Mouse (Mus musculus) midbrain, embryonic 14.5 days (tissue): ENCODE measurements around the gene A1bg. TPM values are rescaled to one million over a fixed set of nuclear protein-coding genes. Genes with fewer than 3 reads are reported as not detected.

Source experiments
- ATAC-seq: fragments of 200-750 bp; cut with Nextera tagmentation; 2 replicates; pipeline ENCODE4 v1.8.0; 2017; ENCODE audit warnings: moderate number of reproducible peaks, moderate library complexity; ENCODE audit not compliant: low FRiP score, low TSS enrichment
- DNase-seq: peaks from one replicate; pipeline ENCODE4 v3.0.0-alpha.2; 2015
- H3K27ac ChIP-seq: fragments of 300-500 bp; sonication (generic); replicated peaks from 2 replicates; pipeline ENCODE4 v1.5.1; 2014; ENCODE audit warnings: mild to moderate bottlenecking, low read depth, low read length, moderate library complexity
- H3K27me3 ChIP-seq: fragments of 300-500 bp; sonication (generic); 2 replicates; pipeline ENCODE4 v1.6.1; 2014; ENCODE audit warnings: low read length, control low read depth, mixed read lengths; ENCODE audit not compliant: control insufficient read depth, insufficient read depth
- H3K36me3 ChIP-seq: fragments of 300-500 bp; sonication (generic); 2 replicates; pipeline ENCODE4 v1.6.1; 2014; ENCODE audit warnings: low read length, control low read depth; ENCODE audit not compliant: control insufficient read depth, insufficient read depth
- H3K4me1 ChIP-seq: fragments of 300-500 bp; sonication (generic); 2 replicates; pipeline ENCODE4 v1.6.1; 2014; ENCODE audit warnings: mild to moderate bottlenecking, antibody characterized with exemption, low read length, control low read depth; ENCODE audit not compliant: control insufficient read depth, insufficient read depth
- H3K4me2 ChIP-seq: fragments of 300-500 bp; sonication (generic); 2 replicates; pipeline ENCODE4 v1.6.1; 2014; ENCODE audit warnings: mild to moderate bottlenecking, low read length, moderate library complexity
- H3K4me3 ChIP-seq: fragments of 300-500 bp; sonication (generic); replicated peaks from 2 replicates; pipeline ENCODE4 v1.5.1; 2014; ENCODE audit warnings: low read depth, low read length
- H3K9ac ChIP-seq: fragments of 300-500 bp; sonication (generic); replicated peaks from 2 replicates; pipeline ENCODE4 v1.6.1; 2014; ENCODE audit warnings: mild to moderate bottlenecking, low read length, moderate library complexity
- H3K9me3 ChIP-seq: fragments of 300-500 bp; sonication (generic); 2 replicates; pipeline ENCODE4 v1.6.1; 2016; ENCODE audit warnings: low read length, control low read depth, mixed read lengths; ENCODE audit not compliant: control insufficient read depth
- WGBS: fragments of 180-500 bp; shearing (Covaris S2); extraction: QIAGEN DNeasy Blood & Tissue Kit; methylation state at CpG from one replicate; pipeline ENCODE4 v1.1.7; 2014; 5-methylcytosine and 5-hydroxymethylcytosine counted together
- polyA plus RNA-seq: library from polyadenylated mRNA; unstranded; fragments of >200 nt; fragmentation: Nextera tagmentation; extraction: Ambion mirVana; gene quantifications from 2 replicates; pipeline ENCODE4 v1.2.1, GENCODE M21; 2014

The A1bg gene
- polyA plus RNA-seq, 1 experiment from 2014 or later, result not detected

- Histone ChIP-seq H3K27ac (no peak overlapping the region), H3K9me3 (no peaks in the 10 kb centered on the region), H3K36me3 (no peaks in the 10 kb centered on the region), H3K27me3 (no peaks in the 10 kb centered on the region), H3K4me2 (no peak overlapping the region), H3K9ac (no peak overlapping the region), H3K4me1 (no peaks in the 10 kb centered on the region), H3K4me3 (no peak overlapping the region)
- ATAC-seq (no peak), DNase-seq (no peak)
- 92% methylated on average over 2 of the region's 2 CpGs for WGBS
Measured at GRCm38 (mm10) chr15:60888724-60889123, 34.1 kb downstream of the A1bg start.

- no peak for ATAC-seq
Measured at GRCm38 (mm10) chr15:60875721-60876120, 47.1 kb downstream of the A1bg start.

GRCm38 (mm10) chr15:60862417-60862816 lies 60.4 kb downstream of the A1bg start:
- ATAC-seq, result no peak
- no peaks in the 10 kb centered on the region for H3K27me3 ChIP-seq
- H3K4me2 ChIP-seq, result no peak overlapping the region
- H3K9me3 ChIP-seq, result no peaks in the 10 kb centered on the region
- no peak overlapping the region for H3K4me3 ChIP-seq
- no peaks in the 10 kb centered on the region for H3K4me1 ChIP-seq
- 90% methylated on average over 3 of the region's 3 CpGs for WGBS
- no peak overlapping the region for H3K9ac ChIP-seq
- no peak for DNase-seq
- no peak overlapping the region for H3K27ac ChIP-seq
- H3K36me3 ChIP-seq, result no peaks in the 10 kb centered on the region

More at GRCm38 (mm10) chr15:60875721-60876120, 47.1 kb downstream of the A1bg start:
- Histone ChIP-seq H3K9me3 (no peaks in the 10 kb centered on the region), H3K4me2 (no peak overlapping the region), H3K36me3 (no peaks in the 10 kb centered on the region), H3K4me1 (no peaks in the 10 kb centered on the region), H3K27me3 (no peaks in the 10 kb centered on the region), H3K4me3 (no peak overlapping the region), H3K9ac (no peak overlapping the region), H3K27ac (no peak overlapping the region)
- DNase-seq, result no peak
- 88% methylated on average over 6 of the region's 6 CpGs for WGBS

- Histone ChIP-seq H3K4me1 (peaks cover 3% of the 10 kb centered on the region; the same call in 1 of the 2 replicates), H3K27ac (no peak overlapping the region), H3K36me3 (no peaks in the 10 kb centered on the region), H3K9me3 (no peaks in the 10 kb centered on the region), H3K4me2 (no peak overlapping the region), H3K4me3 (no peak overlapping the region), H3K9ac (no peak overlapping the region), H3K27me3 (no peaks in the 10 kb centered on the region)
- ATAC-seq (no peak), DNase-seq (no peak)
- 85% methylated on average over 1 of the region's 1 CpGs for WGBS
Measured at GRCm38 (mm10) chr15:60855112-60855511, 67.7 kb downstream of the A1bg start.

GRCm38 (mm10) chr15:60854151-60854550 lies 68.7 kb downstream of the A1bg start:
- H3K9me3 ChIP-seq, result no peaks in the 10 kb centered on the region
- WGBS, result 83% methylated on average over 4 of the region's 4 CpGs
- no peaks in the 10 kb centered on the region for H3K36me3 ChIP-seq
- no peak overlapping the region for H3K4me2 ChIP-seq
- H3K4me3 ChIP-seq, result no peak overlapping the region
- DNase-seq, result no peak
- H3K9ac ChIP-seq, result no peak overlapping the region
- ATAC-seq, result no peak
- H3K4me1 ChIP-seq, result peaks cover 3% of the 10 kb centered on the region; the same call in 1 of the 2 replicates
- H3K27ac ChIP-seq, result no peak overlapping the region
- H3K27me3 ChIP-seq, result no peaks in the 10 kb centered on the region

- H3K4me1 ChIP-seq, result peaks cover 3% of the 10 kb centered on the region
- H3K36me3 ChIP-seq, result no peaks in the 10 kb centered on the region
- no peaks in the 10 kb centered on the region for H3K9me3 ChIP-seq
- H3K27ac ChIP-seq, result no peak within 1 kb of the TSS; the same call in 1 of the 2 replicates
- ATAC-seq, result no peak
- H3K9ac ChIP-seq, result no peak within 1 kb of the TSS
- 31% methylated on average over 17 of the region's 17 CpGs for WGBS
- H3K27me3 ChIP-seq, result no peaks in the 10 kb centered on the region
- H3K4me2 ChIP-seq, result no peak within 1 kb of the TSS
- no peak within 1 kb of the TSS for H3K4me3 ChIP-seq
- peak; percentile 47 for DNase-seq
Measured at GRCm38 (mm10) chr15:60853231-60853999, 69.4 kb downstream of the A1bg start, which contains the start of gene Fam84b. TSS of gene Fam84b (minus strand) at chr15:60853778.

- ATAC-seq, result no peak
- no peak for DNase-seq
- WGBS, result 71% methylated on average over 3 of the region's 3 CpGs
Measured at GRCm38 (mm10) chr15:60848630-60849029, 74.2 kb downstream of the A1bg start.

More at GRCm38 (mm10) chr15:60848630-60849029, 74.2 kb downstream of the A1bg start:
- Histone ChIP-seq H3K4me1 (peaks cover 6% of the 10 kb centered on the region), H3K4me2 (no peak overlapping the region), H3K9ac (no peak overlapping the region), H3K9me3 (no peaks in the 10 kb centered on the region), H3K36me3 (no peaks in the 10 kb centered on the region), H3K27me3 (no peaks in the 10 kb centered on the region), H3K4me3 (no peak overlapping the region), H3K27ac (no peak overlapping the region)
